Mouse (Mus musculus): ENCODE measurements around the gene Nicn1.

DNA sequence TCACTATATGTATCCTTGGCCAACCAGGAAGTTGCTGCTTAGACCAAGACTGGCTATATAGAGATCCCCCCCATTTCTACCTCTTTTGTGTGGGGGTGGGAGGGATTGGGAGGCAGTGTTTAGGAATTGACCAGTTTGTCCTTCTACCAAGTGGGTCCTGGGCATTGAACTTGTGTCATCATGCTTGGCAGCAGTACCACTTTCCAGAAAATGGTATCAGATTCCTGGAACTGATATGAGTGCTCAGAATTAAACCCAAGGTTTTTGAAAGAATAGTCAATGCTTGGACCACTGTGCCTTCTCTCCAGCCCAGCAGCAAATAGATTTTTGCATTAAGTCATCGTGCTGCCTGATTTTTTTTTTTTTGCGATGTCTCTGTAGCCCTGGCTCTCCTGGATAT is 35.6 kb downstream of the Nicn1 start:
- TF ChIP-seq POLR2A (IDR thresholded peaks at IDR 0.05; ENCODE audit: low read depth, low read length) (no peak), CTCF (IDR thresholded peaks at IDR 0.05; ENCODE audit: extremely low read depth, insufficient read depth, insufficient read length, insufficient replicate concordance) (no peak)
